Mouse (Mus musculus): ENCODE measurements around the gene Gm21987. TPM values are rescaled to one million over a fixed set of nuclear protein-coding genes. Genes with fewer than 3 reads are reported as not detected.
A peak's percentile ranks its signal among the peaks of the same experiment; 100 is the strongest.

Gene Gm21987
- total and polyA plus RNA-seq, 3 experiments, result not detected

DNA sequence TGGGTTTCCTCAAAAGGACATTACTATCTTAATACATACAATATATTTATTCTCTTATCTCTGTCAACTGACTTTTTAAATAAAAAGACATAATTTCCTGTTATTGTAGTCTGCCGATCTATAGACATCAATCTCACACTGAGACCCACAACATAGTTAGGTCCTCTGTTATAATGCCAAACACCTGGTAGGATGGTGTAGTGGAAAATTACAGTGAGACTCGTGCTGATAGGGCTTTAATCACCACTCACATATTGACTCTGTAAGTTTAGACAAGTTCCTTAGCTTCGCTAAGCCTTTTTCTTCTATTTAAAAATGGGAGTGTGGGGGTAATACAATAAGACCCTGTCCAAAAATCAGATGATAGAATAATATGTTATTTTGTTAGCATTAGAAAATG lies 13.0 kb downstream of the Gm21987 start (continued):
- no peak for TF ChIP-seq JUND (IDR thresholded peaks at IDR 0.05; ENCODE audit: low read depth, low read length)
- TF ChIP-seq EP300 (IDR thresholded peaks at IDR 0.05; ENCODE audit: low read depth in 1 of 2, low read length in 2 of 2), result peak; percentile 47 to 61; a peak in 3 of 4 replicates
- TF ChIP-seq ZMIZ1 (IDR thresholded peaks at IDR 0.05; ENCODE audit: low read depth, low read length), result no peak
- no peak for TF ChIP-seq CTCF (IDR thresholded peaks at IDR 0.05 in 2 of 3, conservative IDR thresholded peaks at IDR 0.05 in 1 of 3; ENCODE audit: control insufficient read depth in 1 of 3, insufficient read depth in 1 of 3, low read depth in 2 of 3, low read length in 3 of 3, poor library complexity in 1 of 3, severe bottlenecking in 1 of 3)
- peak; percentile 68 for TF ChIP-seq ETS1 (IDR thresholded peaks at IDR 0.05; ENCODE audit: low read depth, low read length)
- TF ChIP-seq ELF1 (IDR thresholded peaks at IDR 0.05; ENCODE audit: low read depth, low read length), result no peak
- TF ChIP-seq BHLHE40 (IDR thresholded peaks at IDR 0.05; ENCODE audit: borderline replicate concordance, low read depth, low read length), result peak; percentile 46; the same call in 1 of the 2 replicates
- TF ChIP-seq TAL1 (IDR thresholded peaks at IDR 0.05; ENCODE audit: low read length), result peak; percentile 45
- 0 out of 2 replicates have a peak, but pooled peaks have one; percentile 49 for TF ChIP-seq CHD1 (IDR thresholded peaks at IDR 0.05; ENCODE audit: low read depth, low read length)
- TF ChIP-seq MAFK (IDR thresholded peaks at IDR 0.05; ENCODE audit: borderline replicate concordance, low read depth, low read length), result no peak

DNA sequence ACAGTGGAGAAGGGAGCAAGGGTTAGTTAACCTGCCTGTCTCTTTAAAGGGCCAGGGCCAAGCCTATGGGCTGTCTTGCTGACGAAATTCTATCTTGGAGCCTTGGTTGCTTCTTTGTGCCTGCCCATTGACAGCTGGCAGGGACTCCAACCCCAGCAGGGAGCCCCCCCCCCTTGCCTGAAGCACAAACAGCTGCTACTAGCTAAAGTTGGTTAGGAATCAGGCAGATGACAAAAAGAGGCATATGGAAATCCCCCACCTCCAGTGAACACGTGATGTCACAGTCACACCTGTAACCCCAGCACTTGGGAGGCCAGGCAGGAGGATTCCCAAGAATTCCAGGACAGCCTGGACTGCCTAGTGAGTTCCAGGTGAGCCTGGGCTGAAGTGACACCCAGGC lies 13.5 kb downstream of the Gm21987 start:
- Histone ChIP-seq H3K9ac (ENCODE audit: control insufficient read depth, low read depth, low read length, poor library complexity, severe bottlenecking) (no peak overlapping the region), H3K4me3 (ENCODE audit: control insufficient read depth in 1 of 2, insufficient read depth in 1 of 2, low read depth in 2 of 2, low read length in 2 of 2) (no peak overlapping the region), H3K4me1 (ENCODE audit: control insufficient read depth in 1 of 2, insufficient read depth in 2 of 2, low read length in 2 of 2) (peaks cover 28 to 33% of the 10 kb centered on the region in 2 experiments), H3K9me3 (replicated peaks; ENCODE audit: insufficient read depth, low read length) (no peaks in the 10 kb centered on the region), H3K27me3 (ENCODE audit: control insufficient read depth in 1 of 2, insufficient read depth in 2 of 2, low read length in 2 of 2) (no peaks in the 10 kb centered on the region), H3K27ac (ENCODE audit: control insufficient read depth, low read depth, low read length) (no peak overlapping the region), H3K79me2 (ENCODE audit: control insufficient read depth, insufficient read depth, low read length, poor library complexity) (no peaks in the 10 kb centered on the region), H3K36me3 (ENCODE audit: control insufficient read depth in 1 of 2, insufficient read depth in 2 of 2, low read length in 2 of 2) (peaks cover 0 to 29% of the 10 kb centered on the region in 2 experiments; a peak in 2 of 4 replicates)
- no peak for DNase-seq (ENCODE audit: low read depth, low spot score)
- no peak for TF ChIP-seq RAD21 (IDR thresholded peaks at IDR 0.05; ENCODE audit: low read depth, low read length)
- TF ChIP-seq CTCF (IDR thresholded peaks at IDR 0.05 in 2 of 3, conservative IDR thresholded peaks at IDR 0.05 in 1 of 3; ENCODE audit: control insufficient read depth in 1 of 3, insufficient read depth in 1 of 3, low read depth in 2 of 3, low read length in 3 of 3, poor library complexity in 1 of 3, severe bottlenecking in 1 of 3), result no peak
- no peak for TF ChIP-seq CHD1 (IDR thresholded peaks at IDR 0.05; ENCODE audit: low read depth, low read length)
- no peak for TF ChIP-seq GATA1 (IDR thresholded peaks at IDR 0.05; ENCODE audit: low read depth, low read length)
- TF ChIP-seq JUND (IDR thresholded peaks at IDR 0.05; ENCODE audit: low read depth, low read length), result no peak
- no peak for TF ChIP-seq TCF12 (IDR thresholded peaks at IDR 0.05; ENCODE audit: low read depth, low read length)
- no peak for TF ChIP-seq MAFK (IDR thresholded peaks at IDR 0.05; ENCODE audit: borderline replicate concordance, low read depth, low read length)
- TF ChIP-seq USF2 (IDR thresholded peaks at IDR 0.05; ENCODE audit: borderline replicate concordance in 1 of 2, insufficient read depth in 1 of 2, low read depth in 1 of 2, low read length in 2 of 2), result no peak
- no peak for TF ChIP-seq ZC3H11A (IDR thresholded peaks at IDR 0.05; ENCODE audit: low read depth, low read length)
- TF ChIP-seq POLR2AphosphoS2 (IDR thresholded peaks at IDR 0.05; ENCODE audit: low read length), result no peak
- no peak for TF ChIP-seq HCFC1 (IDR thresholded peaks at IDR 0.05; ENCODE audit: low read depth, low read length)
- no peak for TF ChIP-seq MAZ (IDR thresholded peaks at IDR 0.05; ENCODE audit: low read depth, low read length)
- no peak for TF ChIP-seq NELFE (IDR thresholded peaks at IDR 0.05; ENCODE audit: low read depth, low read length)
- TF ChIP-seq ZMIZ1 (IDR thresholded peaks at IDR 0.05; ENCODE audit: low read depth, low read length), result no peak
- no peak for TF ChIP-seq MEF2A (IDR thresholded peaks at IDR 0.05; ENCODE audit: extremely low read depth, insufficient replicate concordance, low read depth, low read length, poor library complexity, severe bottlenecking)
- TF ChIP-seq ZKSCAN1 (IDR thresholded peaks at IDR 0.05; ENCODE audit: low read depth, low read length), result no peak

Measured in MEL (cell line).